Mouse (Mus musculus): Measurements from ENCODE around the gene Mroh3. TPM values are rescaled to one million over a fixed set of nuclear protein-coding genes. Genes with fewer than 3 reads are reported as not detected.

The Mroh3 gene
- polyA plus RNA-seq, 1 experiment from 2014 or later = not detected

- H3K4me2 ChIP-seq = peak overlapping the region; percentile 72
- H3K9me3 ChIP-seq (replicated peaks) = no peaks in the 10 kb centered on the region
- 19% methylated on average over 13 of the region's 13 CpGs for WGBS
- H3K4me1 ChIP-seq = peaks cover 88% of the 10 kb centered on the region
- H3K27ac ChIP-seq (replicated peaks) = peak overlapping the region; percentile 95
- no peaks in the 10 kb centered on the region for H3K36me3 ChIP-seq
- no peaks in the 10 kb centered on the region for H3K27me3 ChIP-seq (replicated peaks)
- peak overlapping the region; percentile 94 for H3K4me3 ChIP-seq (replicated peaks)
- peak overlapping the region; percentile 97 for H3K9ac ChIP-seq (replicated peaks)
- ATAC-seq (ENCODE audit: low FRiP score) = no peak
Measured at GRCm38 (mm10) chr1:136133570-136134240, 78.9 kb downstream of the Mroh3 start.

DNA sequence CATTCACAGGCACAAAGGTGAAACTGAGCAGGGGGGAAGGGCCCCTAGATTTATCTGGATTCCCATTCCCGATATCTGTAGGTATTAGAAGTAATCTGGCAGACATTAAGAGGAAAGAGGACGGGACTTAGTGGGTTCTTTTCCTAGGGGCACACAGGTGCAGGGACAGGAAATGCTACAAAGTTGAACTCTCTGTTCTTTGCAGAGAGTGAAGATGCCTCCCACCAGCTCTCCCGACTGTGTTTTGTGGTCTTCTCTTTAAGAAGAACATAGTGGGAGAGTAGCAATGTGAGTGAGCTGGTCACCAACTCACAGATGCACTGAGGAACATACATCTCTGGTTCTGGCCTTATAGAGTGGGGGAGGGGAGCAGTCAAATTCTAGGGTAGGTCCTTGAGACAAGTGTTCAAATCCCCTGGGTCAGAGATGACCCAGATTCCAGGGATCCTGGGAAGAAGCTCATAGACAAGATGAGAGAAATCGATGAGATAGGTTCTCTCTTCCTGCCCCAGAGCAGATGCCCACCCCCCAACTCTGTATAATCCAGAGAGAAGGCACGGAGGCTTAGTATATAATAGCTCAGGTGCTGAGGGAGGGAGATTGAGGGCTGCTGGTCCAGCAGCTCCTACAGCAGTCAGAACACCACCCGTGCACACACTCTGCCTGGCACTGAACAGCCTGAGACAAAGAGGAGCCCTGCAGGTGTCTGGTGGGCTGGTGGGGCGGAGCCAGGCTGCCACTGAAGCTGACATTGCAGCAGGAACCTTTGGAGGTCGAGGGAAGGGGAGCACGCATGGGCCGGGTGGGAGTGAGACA is 80.0 kb downstream of the Mroh3 start:
- Histone ChIP-seq H3K36me3 (no peaks in the 10 kb centered on the region), H3K27me3 (replicated peaks) (no peaks in the 10 kb centered on the region), H3K4me1 (peaks cover 80% of the 10 kb centered on the region), H3K4me3 (replicated peaks) (peak overlapping the region; percentile 94), H3K27ac (replicated peaks) (peak overlapping the region; percentile 95), H3K9ac (replicated peaks) (peak overlapping the region; percentile 97), H3K9me3 (replicated peaks) (no peaks in the 10 kb centered on the region), H3K4me2 (peak overlapping the region; percentile 72)
- WGBS = 18% methylated on average over 10 of the region's 10 CpGs
- peak; percentile 12; the same call in 1 of the 2 replicates for ATAC-seq (ENCODE audit: low FRiP score)

Other genes with a start within 250 kb of the Mroh3 start
- gene Igfn1, start 206.5 kb downstream of the Mroh3 start, polyA plus RNA-seq (2015; fragmentation: Nextera tagmentation; extraction: Ambion mirVana) = not detected in 2 replicates
- 188 and 194 TPM in 2 replicates for gene Tmem9, start 204.7 kb downstream of the Mroh3 start, polyA plus RNA-seq (2015; fragmentation: Nextera tagmentation; extraction: Ambion mirVana)
- not detected in 2 replicates for gene Ascl5, start 162.0 kb downstream of the Mroh3 start, polyA plus RNA-seq (2015; fragmentation: Nextera tagmentation; extraction: Ambion mirVana)
- 0.75 and 1.1 TPM in 2 replicates for gene Cacna1s, start 160.1 kb downstream of the Mroh3 start, polyA plus RNA-seq (2015; fragmentation: Nextera tagmentation; extraction: Ambion mirVana)
- gene Kif21b, start 81.4 kb downstream of the Mroh3 start, polyA plus RNA-seq (2015; fragmentation: Nextera tagmentation; extraction: Ambion mirVana) = 32.3 and 37.1 TPM in 2 replicates
- gene Inava, start 21.4 kb upstream of the Mroh3 start, polyA plus RNA-seq (2015; fragmentation: Nextera tagmentation; extraction: Ambion mirVana) = 2.0 and 8.2 TPM in 2 replicates
- gene Gpr25, start 48.0 kb upstream of the Mroh3 start, polyA plus RNA-seq (2015; fragmentation: Nextera tagmentation; extraction: Ambion mirVana) = 1.3 and 1.8 TPM in 2 replicates
- 23.1 and 27.1 TPM in 2 replicates for gene Camsap2, start 133.3 kb upstream of the Mroh3 start, polyA plus RNA-seq (2015; fragmentation: Nextera tagmentation; extraction: Ambion mirVana)
- gene Ddx59, start 202.4 kb upstream of the Mroh3 start, polyA plus RNA-seq (2015; fragmentation: Nextera tagmentation; extraction: Ambion mirVana) = 15.6 and 15.8 TPM in 2 replicates

Measured in neural tube, embryonic 15.5 days (tissue).